14 mouse cellular contexts compared by ENCODE assay signal in genomic region chr6:58964565-58964964, GRCm38 (mm10). TPM values are rescaled to one million over a fixed set of nuclear protein-coding genes. Genes with fewer than 3 reads are reported as not detected.
"Had no signal": no experiment of that assay in that cellular context is flagged by ENCODE, and none has a peak within 500 bp of the region (broad histone marks: within the 10 kb centered on the region; RNA-seq: fewer than 3 reads in every experiment).

No protein-coding gene starts in this region.

- DNase-seq: kidney, adult 9 months; kidney, postnatal 36 days; lung, postnatal 10 days; right cerebral cortex, postnatal 4 days; spleen, adult 18-20 months; thymus, adult 18-20 months; thymus, postnatal 14 days had no signal

- H3K27ac ChIP-seq: kidney, postnatal 0 days; limb, embryonic 15.5 days; liver, embryonic 12.5 days; macrophage had no signal

- H3K27me3 ChIP-seq: limb, embryonic 15.5 days; liver, embryonic 12.5 days; megakaryocyte, embryonic 14.5 days had no signal

- H3K4me1 ChIP-seq: liver, embryonic 12.5 days; megakaryocyte, embryonic 14.5 days had no signal

- ATAC-seq: liver, embryonic 12.5 days had no signal

- H3K4me2 ChIP-seq: limb, embryonic 15.5 days; liver, embryonic 12.5 days; midbrain, embryonic 11.5 days had no signal

- H3K36me3 ChIP-seq: limb, embryonic 15.5 days; liver, embryonic 12.5 days had no signal

- H3K4me3 ChIP-seq: limb, embryonic 15.5 days; liver, embryonic 12.5 days; megakaryocyte, embryonic 14.5 days had no signal

- H3K9me3 ChIP-seq: limb, embryonic 15.5 days; liver, embryonic 12.5 days had no signal

- H3K9ac ChIP-seq: limb, embryonic 15.5 days; liver, embryonic 12.5 days; lung, embryonic 14.5 days had no signal

RNA-seq across cellular contexts. Expression of gene Nap1l5, which starts 57.7 kb away (rescaled TPM):
- polyA plus RNA-seq: macrophage had no signal
